Mouse (Mus musculus): ENCODE results near the gene Exd2.

DNA sequence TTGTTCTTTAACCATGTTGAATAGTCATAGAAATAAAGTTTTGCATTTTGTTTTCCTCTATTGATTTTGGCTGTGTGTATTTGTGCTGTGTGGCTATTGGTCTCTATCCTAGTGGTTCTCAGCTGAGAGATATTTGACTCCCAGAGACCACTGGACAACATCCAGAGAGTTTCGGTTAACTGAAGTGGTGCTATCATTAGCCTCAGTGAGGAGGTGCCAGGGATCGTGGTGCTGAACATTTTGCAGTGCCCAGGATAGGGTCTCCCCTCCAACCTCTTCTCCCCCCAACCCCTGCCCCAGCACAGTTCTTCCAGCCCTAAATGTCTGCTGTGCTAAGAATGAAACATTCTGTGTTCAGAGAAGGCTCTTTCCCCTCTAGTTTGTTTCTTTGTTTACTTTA, 7.3 kb downstream of the Exd2 start:
- TF ChIP-seq CTCF (IDR thresholded peaks at IDR 0.05; ENCODE audit: low read depth) = no peak
- no peak for TF ChIP-seq EP300 (IDR thresholded peaks at IDR 0.05; ENCODE audit: low read depth)
